Mouse (Mus musculus) monocyte, adult 2 months (primary cell): ENCODE results near the gene Actr10.

Source experiments
- DNase-seq, 2 experiments: peaks; one replicate each; pipeline ENCODE4 v3.0.0; 2022; ENCODE audit warnings: low spot score in 2 of 2, low read depth in 1 of 2

Gene Actr10

GRCm38 (mm10) chr12:70937571-70938384 lies at the start of gene Actr10:
Gene Actr10, plus strand, starts transcription at chr12:70937857.
- peak; percentile 54 to 84 for DNase-seq

GRCm38 (mm10) chr12:70890405-70890804 lies 47.3 kb upstream of the Actr10 start:
- DNase-seq, result no peak

DNA sequence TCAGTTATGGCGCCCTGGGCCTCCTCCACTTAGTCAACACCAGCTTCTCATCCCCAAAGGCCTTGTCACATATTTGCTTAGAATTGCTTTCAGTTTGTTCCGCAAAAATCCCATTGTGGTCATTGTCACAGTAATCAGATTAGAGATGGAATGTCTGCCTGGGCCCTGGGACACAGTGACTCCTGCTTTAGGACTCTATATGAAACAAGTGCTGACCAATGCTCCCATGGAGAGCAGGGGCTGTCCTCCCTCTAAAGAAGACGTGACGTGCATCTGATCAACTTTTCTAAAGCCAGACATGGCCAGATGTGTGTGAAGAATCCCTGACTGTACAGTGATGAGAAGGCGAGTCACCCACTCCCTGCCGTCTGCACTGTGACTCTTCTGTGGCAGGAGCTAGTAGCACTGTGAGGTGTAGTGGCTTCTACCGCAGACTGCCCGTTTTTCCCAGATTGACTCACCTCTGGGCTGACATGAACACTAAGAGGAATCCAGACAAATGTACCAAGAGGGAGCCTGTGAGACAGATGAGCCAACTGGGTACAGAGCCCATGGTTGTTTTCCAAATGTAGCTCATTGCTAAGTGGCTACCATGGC lies 46.7 kb upstream of the Actr10 start:
- DNase-seq, result no peak

DNA sequence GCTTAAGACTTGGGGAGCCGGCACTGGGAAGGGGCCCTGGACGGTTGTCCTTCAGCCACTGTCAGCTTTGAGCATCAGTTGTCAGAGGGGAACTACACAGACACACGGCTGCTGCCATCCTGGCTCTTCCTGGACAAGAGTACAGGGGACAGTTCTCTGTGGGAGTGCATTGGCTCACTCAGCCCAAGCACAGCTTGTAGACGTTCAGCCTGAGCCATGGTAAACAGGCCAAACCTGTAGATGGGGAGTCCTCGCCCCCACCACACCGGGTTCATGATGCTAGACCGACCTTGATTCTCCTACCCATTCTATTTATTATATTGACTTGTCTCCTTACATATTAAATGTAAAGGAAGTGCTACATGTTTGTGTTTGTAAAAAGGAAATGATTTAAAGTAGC lies 42.4 kb upstream of the Actr10 start:
- DNase-seq, result no peak

DNA sequence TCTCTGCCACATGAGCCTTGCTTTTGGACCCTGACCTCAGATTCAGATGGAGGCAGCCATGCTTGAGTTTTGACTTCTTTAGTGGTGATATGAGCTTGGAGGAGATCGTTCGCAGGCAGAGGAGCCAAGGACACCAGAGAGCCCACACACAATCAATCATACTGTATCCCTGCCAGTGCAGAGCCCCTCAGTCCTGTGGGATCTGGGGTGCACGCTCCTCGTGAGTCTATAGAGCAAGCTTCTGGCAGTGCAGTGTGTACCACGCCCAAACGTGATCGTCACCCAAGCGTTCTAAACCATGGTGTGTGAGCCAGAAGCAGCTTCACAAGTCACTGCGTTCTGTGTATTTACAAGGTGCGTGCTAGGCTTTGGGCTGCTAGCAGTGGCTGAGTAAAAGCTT lies 41.6 kb upstream of the Actr10 start:
- no peak for DNase-seq

DNA sequence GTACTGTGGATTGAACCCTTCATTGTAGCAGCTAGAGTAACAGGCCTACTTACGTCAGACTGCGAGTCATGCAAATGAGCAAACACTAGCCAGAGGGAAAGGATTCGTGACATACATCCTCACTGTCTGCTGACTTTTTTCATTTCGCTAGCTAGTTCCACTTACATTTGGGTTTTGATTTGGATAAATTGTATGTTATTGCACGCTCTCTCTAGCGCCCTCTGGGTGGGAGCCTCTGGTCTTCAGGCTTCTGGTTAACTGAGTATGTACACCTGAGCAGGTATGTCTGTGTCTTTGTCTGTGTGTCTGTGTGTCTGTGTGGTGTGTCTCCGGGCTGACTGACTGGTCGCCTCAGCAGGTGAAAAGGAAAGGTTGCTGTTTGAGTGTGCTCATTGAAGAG lies 40.2 kb upstream of the Actr10 start:
- DNase-seq, result no peak

- no peak for DNase-seq
Observed at GRCm38 (mm10) chr12:70898450-70898849, 39.2 kb upstream of the Actr10 start.

- no peak for DNase-seq
Observed at GRCm38 (mm10) chr12:70904471-70904870, 33.2 kb upstream of the Actr10 start.

DNA sequence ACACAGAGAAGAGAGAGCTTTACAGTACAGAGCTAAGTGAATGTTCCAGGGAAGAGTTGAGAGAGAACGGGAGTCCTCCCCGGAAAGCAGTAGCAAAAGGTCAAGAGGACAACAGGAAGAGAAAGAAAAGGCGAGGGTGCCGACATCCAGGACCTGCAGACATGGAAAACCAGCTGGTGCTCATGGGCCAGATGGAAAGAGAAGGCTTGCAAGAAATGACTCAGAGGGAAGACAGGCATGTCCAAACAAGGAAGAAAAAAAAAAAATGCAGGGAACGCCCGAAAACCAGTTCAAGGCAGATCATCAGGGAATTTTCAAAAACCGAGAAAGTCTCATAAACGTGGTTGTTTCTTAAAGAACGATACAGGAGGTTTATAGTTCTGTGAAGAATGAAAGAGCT lies 30.8 kb upstream of the Actr10 start:
- DNase-seq, result no peak

- DNase-seq, result no peak
Observed at GRCm38 (mm10) chr12:70907651-70908050, 30.0 kb upstream of the Actr10 start.

DNA sequence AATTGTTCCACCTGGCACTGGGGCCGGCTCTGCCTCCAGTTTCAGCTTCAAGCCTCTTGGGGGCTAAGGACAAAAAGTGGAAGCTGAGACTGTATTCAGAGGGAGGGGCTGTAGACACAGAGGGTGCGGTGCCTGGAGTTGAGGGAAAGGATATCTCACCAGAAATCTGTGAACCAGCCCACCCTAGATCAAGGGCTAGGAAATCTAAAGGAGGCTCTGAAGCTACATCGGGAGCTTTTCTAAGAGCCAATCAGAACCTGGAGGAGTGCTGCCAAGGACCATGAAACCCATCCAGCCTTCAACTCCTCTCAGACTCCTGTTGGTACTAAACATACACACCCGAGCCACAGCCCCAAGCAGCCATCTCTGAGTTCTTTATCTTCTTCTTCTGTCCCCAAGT lies 29.6 kb upstream of the Actr10 start:
- DNase-seq, result no peak

- DNase-seq, result peak; percentile 17 to 49
Observed at GRCm38 (mm10) chr12:70910241-70910720, 27.4 kb upstream of the Actr10 start.

DNA sequence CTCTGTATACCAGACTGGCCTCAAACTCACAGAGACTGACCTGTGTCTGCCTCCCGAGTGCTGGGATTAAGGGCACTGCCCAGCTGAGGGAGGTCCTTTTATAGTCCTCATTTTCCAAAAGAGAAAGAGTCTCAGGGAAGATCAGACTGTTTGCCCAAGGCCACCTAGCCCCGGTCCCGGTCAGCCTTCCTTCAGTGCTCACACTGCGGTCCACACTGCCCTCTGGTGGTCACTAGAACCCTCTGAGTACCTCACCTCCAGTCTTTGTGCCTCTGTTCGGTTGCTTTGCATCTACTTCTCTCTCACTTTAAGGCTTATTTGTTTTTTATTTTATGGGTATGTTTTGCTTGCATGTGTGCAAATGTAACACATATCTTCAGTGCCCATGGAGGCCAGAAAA lies 26.6 kb upstream of the Actr10 start:
- DNase-seq, result peak; percentile 24 to 42

GRCm38 (mm10) chr12:70911676-70912379 lies 25.8 kb upstream of the Actr10 start:
- peak in 1 of 2 experiments; percentile 22 for DNase-seq

- peak; percentile 30 to 64 for DNase-seq
Observed at GRCm38 (mm10) chr12:70913429-70913828, 24.2 kb upstream of the Actr10 start.

GRCm38 (mm10) chr12:70914387-70914786 lies 23.3 kb upstream of the Actr10 start:
- DNase-seq, result no peak

GRCm38 (mm10) chr12:70929781-70930180 lies 7.9 kb upstream of the Actr10 start:
- no peak for DNase-seq

GRCm38 (mm10) chr12:70937150-70937549 lies 507 bp upstream of the Actr10 start:
- DNase-seq, result no peak

DNA sequence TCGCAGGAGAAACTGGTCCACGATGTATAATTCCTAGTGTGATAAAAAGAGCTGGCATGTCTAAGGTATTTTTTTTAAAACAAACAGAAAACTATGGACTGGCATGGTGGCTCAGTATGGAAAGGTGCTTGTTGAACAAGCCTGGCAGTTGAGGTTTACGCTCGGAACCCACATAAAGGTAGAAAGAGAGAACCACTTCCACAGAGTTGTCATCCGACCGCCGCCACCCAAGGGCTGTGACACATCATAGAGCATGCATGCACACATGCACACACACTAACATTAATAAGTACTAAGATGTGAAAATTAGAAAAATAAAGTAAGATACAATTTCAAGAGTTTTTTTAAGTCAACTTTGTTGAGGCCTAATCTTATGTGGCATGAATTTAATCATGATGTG lies 3.1 kb downstream of the Actr10 start:
- DNase-seq, result no peak

DNA sequence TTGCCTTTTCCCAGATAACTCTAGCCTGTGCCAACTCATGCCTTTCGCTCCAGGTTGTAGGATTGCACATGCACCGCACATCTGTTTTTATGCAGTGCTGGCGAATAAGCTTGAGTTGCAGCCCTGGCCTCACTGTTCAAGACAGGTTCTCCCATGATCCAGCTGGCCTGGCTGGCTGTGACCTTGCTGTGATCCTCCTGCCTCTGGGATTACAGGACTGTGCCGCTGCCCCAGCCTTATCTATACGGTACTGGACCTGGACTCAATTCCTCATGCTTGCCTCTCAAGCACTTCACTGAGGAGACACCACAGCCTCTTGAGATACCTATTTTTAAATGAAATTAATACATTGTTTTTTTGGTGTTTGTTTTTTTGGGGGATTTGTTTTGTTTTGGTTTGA lies 6.5 kb downstream of the Actr10 start:
- DNase-seq, result no peak

DNA sequence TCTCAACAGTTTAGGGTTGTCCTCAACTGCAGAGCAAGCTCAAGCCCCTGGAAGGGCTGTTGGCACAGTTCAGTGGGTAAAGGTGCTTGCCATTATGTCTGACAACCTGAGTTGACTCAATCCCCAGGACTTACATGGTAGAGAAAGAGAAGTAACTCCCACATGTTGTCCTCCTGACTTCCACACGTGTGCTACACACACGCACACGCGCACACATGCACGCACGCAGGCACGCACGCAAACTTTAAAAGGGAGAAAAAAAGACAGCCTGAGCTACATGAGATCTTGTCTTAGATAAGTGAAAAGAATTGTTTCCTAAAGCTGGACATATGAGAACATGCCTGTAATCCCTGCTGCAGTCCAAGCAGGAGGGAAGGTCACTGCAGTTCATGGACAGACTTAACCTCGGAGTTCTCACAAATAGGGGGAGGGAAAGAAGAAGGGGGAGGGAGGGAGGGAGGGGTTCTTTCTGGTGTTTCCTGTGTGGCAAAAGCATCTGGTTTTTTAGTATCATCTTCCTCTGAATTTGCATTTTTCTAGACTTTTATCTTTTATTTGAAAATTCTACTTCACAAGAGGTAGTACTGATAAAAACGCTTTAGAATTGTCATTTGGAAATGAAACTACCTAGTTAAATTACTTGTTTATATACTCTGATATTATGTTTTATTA lies 9.1 kb downstream of the Actr10 start:
- DNase-seq, result no peak
